Mouse (Mus musculus) thymus, adult 18-20 months (tissue): ENCODE results near the gene Tulp3.
A peak's percentile ranks its signal among the peaks of the same experiment; 100 is the strongest.
"Not testable (repeated sequence)": the region's sequence is repeated elsewhere in the genome, so short reads cannot be mapped to it uniquely, and the experiment has no call there.

Experiments
- DNase-seq, 2 experiments: peaks; one replicate each; pipeline ENCODE4 v3.0.0; 2022; ENCODE audit warnings: mixed read lengths in 2 of 2

The Tulp3 gene

GRCm38 (mm10) chr6:128355201-128355681, 410 bp downstream of the Tulp3 start:
- peak in 1 of 2 experiments; percentile 14 for DNase-seq

DNA sequence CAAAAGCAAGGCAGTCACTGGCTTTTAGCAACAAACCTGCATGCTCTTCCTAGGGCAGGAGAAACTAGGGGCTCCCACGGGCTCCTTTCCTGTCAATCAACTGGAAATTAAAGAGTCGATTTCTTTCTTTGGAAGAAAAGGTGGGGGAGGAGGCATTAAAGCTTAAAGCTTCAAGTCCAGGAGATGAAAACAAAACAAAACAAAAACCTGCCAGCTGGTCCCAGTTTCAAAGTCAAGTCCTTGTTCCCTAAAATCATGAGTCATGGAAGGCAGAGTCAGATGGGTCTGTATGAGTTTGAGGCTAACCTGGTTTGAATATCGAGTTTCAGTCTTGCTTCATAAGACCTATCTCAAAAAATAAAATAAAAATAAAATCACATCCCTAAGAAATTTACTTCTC, 1.5 kb downstream of the Tulp3 start:
- no peak for DNase-seq

DNA sequence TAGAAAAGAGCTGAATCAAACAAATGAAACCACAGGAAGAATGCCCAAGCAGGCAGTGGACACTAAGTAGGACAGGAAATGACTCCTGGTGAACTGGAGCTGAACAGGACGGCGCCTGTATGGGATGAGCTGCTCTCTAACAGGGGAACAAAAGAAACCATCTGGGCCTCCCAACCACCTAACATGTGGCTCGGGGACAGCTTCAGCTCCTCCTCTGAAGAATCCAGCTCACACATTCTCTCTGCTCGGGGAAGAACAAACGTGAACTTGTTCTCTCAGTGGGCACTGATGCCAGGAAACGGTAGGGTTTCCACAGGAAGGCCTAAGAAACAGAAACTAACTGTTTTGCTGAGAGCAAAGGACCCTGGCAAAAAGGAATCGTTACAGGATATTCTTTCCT, 5.9 kb downstream of the Tulp3 start:
- no peak for DNase-seq

GRCm38 (mm10) chr6:128346782-128347181, 8.9 kb downstream of the Tulp3 start:
- no peak for DNase-seq

GRCm38 (mm10) chr6:128345623-128346022, 10.0 kb downstream of the Tulp3 start:
- no peak for DNase-seq

DNA sequence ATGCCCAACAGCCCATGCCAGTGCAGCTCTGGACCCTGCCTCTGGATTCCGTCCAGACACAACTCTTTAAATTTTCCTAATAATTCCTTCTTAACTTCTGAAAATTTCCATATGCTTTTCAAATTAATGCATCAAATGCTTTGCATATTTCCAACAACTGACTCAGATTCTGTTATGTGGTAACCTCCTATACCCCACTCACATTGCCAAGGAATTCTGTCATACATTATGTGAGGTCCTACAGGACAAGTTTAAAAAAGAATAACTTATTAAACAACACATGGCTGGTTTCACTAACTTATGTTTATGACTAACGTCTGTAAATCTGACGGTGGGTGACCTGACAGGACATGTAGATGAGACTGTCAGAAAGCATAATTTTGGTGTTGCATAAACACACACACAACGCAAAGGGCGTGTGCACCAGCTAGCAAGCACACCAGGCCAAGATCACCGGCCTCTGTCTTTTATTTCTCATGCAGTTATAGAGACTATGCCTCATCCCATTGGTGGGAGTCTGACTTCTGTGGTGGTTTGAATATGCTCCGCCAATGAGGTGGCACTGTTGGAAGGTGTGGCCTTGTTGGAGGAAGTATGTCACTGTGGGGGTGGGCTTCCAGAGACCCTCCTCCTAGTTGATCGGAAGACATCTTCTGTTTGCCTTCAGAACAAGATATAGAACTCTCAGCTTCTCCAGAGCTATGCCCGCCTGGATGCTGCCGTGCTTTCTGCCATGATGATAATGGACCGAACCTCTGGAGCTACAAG, 13.5 kb downstream of the Tulp3 start:
- no peak for DNase-seq

GRCm38 (mm10) chr6:128338876-128339275, 16.8 kb downstream of the Tulp3 start:
- no peak for DNase-seq

GRCm38 (mm10) chr6:128337467-128337866, 18.2 kb downstream of the Tulp3 start:
- no peak for DNase-seq

DNA sequence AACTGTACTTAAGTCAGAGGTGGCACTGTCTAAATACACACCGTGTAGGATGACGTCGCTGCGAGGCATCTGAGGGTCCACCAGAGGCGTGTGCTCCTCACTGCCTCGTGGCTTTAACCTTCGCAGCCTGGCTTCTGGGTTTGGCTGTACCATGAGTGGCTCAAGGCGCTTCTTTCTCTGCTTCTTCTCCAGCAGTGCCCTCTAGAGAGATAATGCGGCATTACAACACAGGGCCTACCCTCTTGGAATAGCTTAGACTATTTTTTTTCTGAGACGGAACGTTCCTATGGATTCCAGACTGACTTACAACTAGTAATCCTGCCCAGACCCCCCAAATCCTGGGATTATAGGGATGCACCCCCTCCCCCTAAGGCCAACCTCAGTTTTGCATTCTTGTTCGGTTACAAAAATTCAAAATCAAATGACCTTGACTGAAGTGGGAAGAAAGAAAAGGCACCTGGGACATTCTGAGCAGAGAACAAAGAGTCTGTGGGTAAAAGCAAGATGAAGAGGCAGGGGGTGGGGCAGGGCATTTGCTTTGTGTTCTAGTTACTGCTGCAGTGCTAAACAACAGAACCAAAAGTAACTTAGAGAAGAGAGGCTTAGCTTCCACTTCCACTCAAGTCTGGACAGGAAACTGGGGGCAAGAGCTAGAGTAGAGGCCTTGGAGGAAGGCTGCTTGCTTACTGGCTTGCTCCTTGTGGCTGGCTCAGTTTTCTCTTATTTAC, 21.1 kb downstream of the Tulp3 start:
- DNase-seq, result peak in 1 of 2 experiments; percentile 27

DNA sequence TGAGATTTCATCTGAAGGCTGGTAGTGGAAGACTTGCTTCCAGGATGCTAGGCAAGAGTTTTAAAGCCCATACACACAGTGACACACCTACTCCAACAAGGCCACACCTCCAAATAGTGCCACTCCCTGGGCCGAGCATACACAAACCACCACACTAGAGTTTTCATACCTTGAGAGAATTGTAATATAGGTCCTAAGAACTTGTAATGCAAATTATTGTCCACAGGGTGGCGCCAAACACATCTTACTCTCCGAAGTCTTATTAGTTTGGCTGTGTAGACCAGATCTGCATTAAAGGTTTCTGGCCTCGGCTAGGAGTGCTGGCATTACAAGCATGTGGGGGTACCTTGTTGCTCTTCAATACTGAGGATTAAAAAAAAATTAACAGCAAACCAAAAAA, 37.3 kb downstream of the Tulp3 start:
- DNase-seq, result no peak

DNA sequence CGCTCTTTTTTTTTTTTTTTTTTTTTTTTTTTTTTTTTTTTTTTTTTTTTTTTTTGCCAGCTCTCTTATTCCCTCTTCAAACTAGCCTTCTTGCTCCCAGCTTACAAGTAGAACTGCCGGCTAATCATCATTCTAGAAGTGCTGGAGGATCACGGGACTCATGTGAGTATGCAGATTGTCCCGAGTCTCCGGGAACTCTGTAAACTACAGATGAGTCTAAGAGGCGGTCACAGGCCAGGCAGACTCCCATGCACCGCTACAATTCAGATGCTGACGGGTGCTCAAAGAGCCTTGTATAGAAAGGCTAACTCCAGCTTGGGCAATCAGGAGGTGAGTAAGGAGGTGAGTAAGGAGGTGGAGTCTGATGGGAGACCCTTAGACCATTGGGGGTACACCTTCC, 40.1 kb downstream of the Tulp3 start:
- DNase-seq, result no peak

DNA sequence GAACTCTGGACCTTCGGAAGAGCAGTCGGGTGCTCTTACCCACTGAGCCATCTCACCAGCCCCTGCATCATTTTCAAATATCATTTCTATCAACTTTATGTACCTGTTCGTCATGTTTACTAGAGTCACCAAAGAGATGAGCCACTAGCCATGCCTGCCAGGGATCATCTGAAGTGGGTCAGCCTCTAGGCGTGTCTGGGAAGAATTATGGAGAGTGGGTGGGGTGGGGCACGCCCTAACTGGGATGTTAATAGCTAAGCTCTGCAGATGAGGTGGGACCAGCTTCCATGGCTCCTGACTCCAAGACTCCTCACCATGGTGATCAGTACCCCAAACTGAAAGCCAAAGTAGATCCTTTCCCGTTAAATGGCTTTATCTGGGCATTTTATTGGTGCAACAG, 40.9 kb downstream of the Tulp3 start:
- no peak for DNase-seq

- DNase-seq, result peak in 1 of 2 experiments; percentile 11
Measured at GRCm38 (mm10) chr6:128308311-128308710, 47.3 kb downstream of the Tulp3 start.

DNA sequence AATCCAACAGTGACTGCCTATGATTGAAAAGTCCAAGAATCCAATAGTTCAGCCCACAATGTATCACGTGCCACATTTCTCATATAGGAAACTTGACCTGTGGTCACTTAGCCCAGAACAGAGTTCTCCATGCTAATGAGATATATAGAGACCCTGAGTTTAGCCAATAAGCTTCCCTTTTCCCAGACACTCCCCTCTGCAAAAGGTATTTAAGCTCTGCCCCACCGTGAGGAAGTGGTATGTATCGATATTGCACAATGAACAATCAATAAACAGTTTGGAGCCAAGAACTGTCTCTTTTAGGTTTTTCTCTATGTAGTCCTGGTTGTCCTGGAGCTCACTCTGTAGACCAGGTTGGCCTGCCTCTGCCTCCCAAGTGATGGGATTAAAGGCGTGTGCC, 50.9 kb downstream of the Tulp3 start:
- no peak for DNase-seq

DNA sequence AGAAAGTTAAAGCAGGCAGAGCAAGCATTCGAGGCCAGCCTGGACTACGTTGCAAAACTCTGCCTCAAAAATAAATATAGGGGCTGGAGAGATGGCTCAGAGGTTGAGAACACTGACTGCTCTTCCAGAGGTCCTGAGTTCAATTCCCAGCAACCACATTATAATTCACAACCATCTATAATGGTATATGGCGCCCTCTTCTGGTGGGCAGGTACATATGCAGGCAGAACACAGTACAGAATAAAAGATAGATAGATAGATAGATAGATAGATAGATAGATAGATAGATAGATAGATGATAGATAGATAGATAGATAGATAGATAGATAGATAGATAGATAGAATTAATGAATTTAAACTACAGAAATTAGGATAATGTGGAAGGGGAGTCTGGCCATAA, 53.0 kb downstream of the Tulp3 start:
- not testable (repeated sequence) for DNase-seq

DNA sequence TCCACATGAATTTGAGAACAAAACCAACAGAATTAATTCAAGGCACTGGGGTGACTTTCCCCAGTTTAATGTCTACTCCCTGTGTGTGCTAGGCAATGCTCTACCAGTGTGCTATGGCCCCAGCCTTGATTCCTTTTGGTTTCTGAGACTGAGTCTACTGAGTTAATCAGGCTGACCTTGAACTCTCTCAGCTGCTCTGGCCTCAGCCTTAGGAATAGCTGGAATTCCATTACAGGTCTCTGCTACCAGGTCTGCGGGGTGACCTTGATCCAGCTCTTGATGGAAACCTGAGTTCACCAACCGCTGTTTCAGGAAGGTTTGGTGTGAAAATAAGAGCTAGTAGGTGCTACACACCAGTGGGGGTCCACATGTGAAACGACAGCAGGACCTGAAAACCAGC, 53.8 kb downstream of the Tulp3 start:
- no peak for DNase-seq

DNA sequence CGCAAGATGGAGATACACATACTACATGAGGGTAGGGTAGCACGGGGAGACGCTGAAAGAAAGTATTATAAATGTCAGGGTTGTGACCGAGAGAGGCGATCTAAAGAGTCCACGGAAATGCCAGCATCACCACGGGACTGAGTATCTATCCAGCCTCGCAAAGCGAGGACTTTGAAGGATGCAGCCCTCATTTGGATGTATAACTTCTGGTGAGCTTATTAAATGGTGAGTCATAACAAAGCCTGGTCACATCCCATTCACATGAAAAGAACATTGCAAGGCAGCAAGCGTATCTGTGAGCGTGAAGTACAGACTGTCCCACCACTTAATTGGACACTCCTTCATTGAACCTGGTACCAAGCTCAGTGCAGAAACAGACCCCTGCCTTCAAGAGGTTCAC, 54.2 kb downstream of the Tulp3 start:
- no peak for DNase-seq

- DNase-seq, result no peak
Measured at GRCm38 (mm10) chr6:128300134-128301001, 55.3 kb downstream of the Tulp3 start, which contains the start of gene Tead4. Gene Tead4 (minus strand): TSS chr6:128300823.

- no peak for DNase-seq
Measured at GRCm38 (mm10) chr6:128299292-128300133, 56.1 kb downstream of the Tulp3 start.

- DNase-seq, result no peak
Measured at GRCm38 (mm10) chr6:128298246-128298645, 57.4 kb downstream of the Tulp3 start.

DNA sequence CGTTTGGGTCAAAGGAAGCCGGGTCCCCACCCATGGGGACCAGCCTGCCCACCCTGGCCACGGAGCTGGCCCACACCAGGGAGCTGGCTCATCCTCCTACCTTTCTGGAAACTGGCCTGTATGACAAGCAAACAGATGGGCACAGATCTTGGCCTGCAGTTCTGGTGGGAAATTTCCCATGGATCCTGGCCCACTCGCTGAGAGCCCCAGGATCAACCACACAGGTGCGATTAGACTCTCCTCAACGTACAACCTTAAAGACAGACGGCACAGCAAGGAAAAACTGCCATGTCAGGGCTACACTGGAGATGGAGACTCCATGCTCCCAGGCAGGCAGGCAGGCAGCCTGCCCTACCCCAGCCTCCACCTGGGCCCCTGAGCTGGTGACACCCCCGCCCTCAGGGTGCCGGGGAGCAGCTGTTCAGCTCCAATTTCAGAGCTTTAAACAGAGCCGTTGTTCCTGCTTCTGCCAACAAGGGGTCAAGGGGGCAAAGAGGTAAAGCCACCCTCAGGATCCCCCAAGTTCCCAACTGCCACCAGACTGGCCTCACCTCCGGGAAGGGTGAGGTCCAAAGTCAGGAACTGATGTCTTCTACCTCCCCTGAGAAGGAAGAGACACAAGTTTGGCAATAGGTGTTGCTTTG, 58.8 kb downstream of the Tulp3 start:
- DNase-seq, result no peak
